Mouse (Mus musculus) midbrain, embryonic 12.5 days (tissue): Measurements from ENCODE around the gene Stat4. TPM values are rescaled to one million over a fixed set of nuclear protein-coding genes. Genes with fewer than 3 reads are reported as not detected.

Experiments
- ATAC-seq: fragments of 200-750 bp; cut with Nextera tagmentation; 2 replicates; pipeline ENCODE4 v1.8.0; 2017; ENCODE audit warnings: low read depth, moderate TSS enrichment, moderate library complexity; ENCODE audit not compliant: low FRiP score
- H3K27ac ChIP-seq: fragments of 300-500 bp; sonication (generic); replicated peaks from 2 replicates; pipeline ENCODE4 v1.5.1; 2016; ENCODE audit warnings: mild to moderate bottlenecking
- H3K27me3 ChIP-seq: fragments of 300-500 bp; sonication (generic); 2 replicates; pipeline ENCODE4 v1.6.1; 2016; ENCODE audit warnings: mild to moderate bottlenecking
- H3K36me3 ChIP-seq: fragments of 300-500 bp; sonication (generic); 2 replicates; pipeline ENCODE4 v1.6.1; 2016
- H3K4me1 ChIP-seq: fragments of 300-500 bp; sonication (generic); 2 replicates; pipeline ENCODE4 v1.6.1; 2016
- H3K4me2 ChIP-seq: fragments of 300-500 bp; sonication (generic); replicated peaks from 2 replicates; pipeline ENCODE4 v1.6.1; 2016; ENCODE audit warnings: mild to moderate bottlenecking, moderate library complexity
- H3K4me3 ChIP-seq: fragments of 300-500 bp; sonication (generic); 2 replicates; pipeline ENCODE4 v1.5.1; 2016; ENCODE audit warnings: mild to moderate bottlenecking
- H3K9ac ChIP-seq: fragments of 300-500 bp; sonication (generic); replicated peaks from 2 replicates; pipeline ENCODE4 v1.6.1; 2016; ENCODE audit warnings: mild to moderate bottlenecking, moderate library complexity
- H3K9me3 ChIP-seq: fragments of 300-500 bp; sonication (generic); 2 replicates; pipeline ENCODE4 v1.6.1; 2016; ENCODE audit warnings: mild to moderate bottlenecking
- WGBS: fragments of 180-500 bp; shearing (Covaris S2); methylation state at CpG from one replicate; pipeline ENCODE4 v1.1.7; 2016; 5-methylcytosine and 5-hydroxymethylcytosine counted together
- polyA plus RNA-seq: library from polyadenylated mRNA; unstranded; fragments of >200 nt; fragmentation: Nextera tagmentation; extraction: Ambion mirVana; gene quantifications from 2 replicates; pipeline ENCODE4 v1.2.1, GENCODE M21; 2016

Gene Stat4
- polyA plus RNA-seq, 1 experiment from 2014 or later = 3.1 TPM

GRCm38 (mm10) chr1:51998542-51998941 is 11.6 kb downstream of the Stat4 start:
- peaks cover 5% of the 10 kb centered on the region; the same call in 1 of the 2 replicates for H3K4me1 ChIP-seq

GRCm38 (mm10) chr1:52004096-52004495 is 17.1 kb downstream of the Stat4 start:
- Histone ChIP-seq H3K4me3 (no peak overlapping the region), H3K4me1 (peaks cover 10% of the 10 kb centered on the region), H3K27me3 (peaks cover 13% of the 10 kb centered on the region; the same call in 1 of the 2 replicates), H3K9ac (no peak overlapping the region), H3K27ac (no peak overlapping the region), H3K36me3 (no peaks in the 10 kb centered on the region), H3K9me3 (no peaks in the 10 kb centered on the region), H3K4me2 (no peak overlapping the region)
- 31% methylated on average over 8 of the region's 8 CpGs for WGBS
- ATAC-seq = peak; percentile 63; the same call in 1 of the 2 replicates

More at GRCm38 (mm10) chr1:51998542-51998941, 11.6 kb downstream of the Stat4 start:
- no peaks in the 10 kb centered on the region for H3K9me3 ChIP-seq
- H3K27ac ChIP-seq = no peak overlapping the region
- no peak overlapping the region for H3K4me3 ChIP-seq
- ATAC-seq = no peak
- no peaks in the 10 kb centered on the region for H3K36me3 ChIP-seq
- H3K4me2 ChIP-seq = no peak overlapping the region
- 59% methylated on average over 5 of the region's 5 CpGs for WGBS
- no peaks in the 10 kb centered on the region for H3K27me3 ChIP-seq
- no peak overlapping the region for H3K9ac ChIP-seq

DNA sequence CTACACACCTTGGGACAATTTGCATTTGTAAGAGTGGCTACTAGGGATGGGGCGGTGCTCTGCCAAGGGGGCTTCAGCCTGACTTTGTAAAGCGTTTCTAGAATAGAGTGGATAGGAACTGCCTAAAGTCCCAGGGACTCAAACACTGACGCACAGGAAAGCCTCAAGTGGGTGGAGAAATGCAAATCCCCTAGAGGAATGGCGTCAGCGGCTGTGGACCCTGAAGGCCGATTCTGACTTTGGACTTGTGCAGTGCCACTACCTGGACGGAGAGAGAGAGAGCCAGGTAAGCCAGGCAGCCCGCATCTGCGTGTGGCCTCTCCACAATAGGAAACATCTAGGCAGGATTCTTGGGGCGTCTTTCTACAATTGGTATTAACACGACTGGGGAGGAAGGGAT is 21.5 kb downstream of the Stat4 start:
- peak; percentile 19; the same call in 1 of the 2 replicates for ATAC-seq
- peaks cover 10% of the 10 kb centered on the region for H3K4me1 ChIP-seq
- H3K27me3 ChIP-seq = peaks cover 17% of the 10 kb centered on the region; the same call in 1 of the 2 replicates
- 2% methylated on average over 11 of the region's 11 CpGs for WGBS
- no peak overlapping the region for H3K9ac ChIP-seq
- peak overlapping the region; percentile 30 for H3K4me3 ChIP-seq
- H3K27ac ChIP-seq = no peak overlapping the region
- peak overlapping the region; percentile 54 for H3K4me2 ChIP-seq
- no peaks in the 10 kb centered on the region for H3K9me3 ChIP-seq
- H3K36me3 ChIP-seq = no peaks in the 10 kb centered on the region

DNA sequence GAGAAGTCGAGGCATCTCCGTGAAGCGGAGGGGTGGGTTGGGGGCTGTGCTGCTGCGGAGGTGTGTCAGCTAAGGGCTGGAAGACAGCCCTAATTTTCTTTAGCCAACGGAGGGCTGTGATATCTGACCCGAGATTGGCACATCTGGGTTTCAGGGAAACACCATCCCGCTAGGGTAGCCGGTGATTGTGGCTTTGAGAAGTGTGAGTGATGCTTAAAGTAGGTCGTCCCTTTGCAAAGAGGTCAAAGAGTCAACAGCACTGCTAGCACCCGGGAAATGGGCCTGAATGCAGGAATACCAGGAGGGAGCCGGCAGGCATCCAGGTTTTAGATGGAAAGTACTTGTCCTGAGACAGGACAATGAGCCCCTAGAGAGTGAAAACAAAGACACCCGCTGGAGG is 22.0 kb downstream of the Stat4 start:
- Histone ChIP-seq H3K27me3 (peaks cover 17% of the 10 kb centered on the region; the same call in 1 of the 2 replicates), H3K4me2 (peak overlapping the region; percentile 54), H3K9ac (no peak overlapping the region), H3K4me1 (peaks cover 10% of the 10 kb centered on the region), H3K27ac (no peak overlapping the region), H3K9me3 (no peaks in the 10 kb centered on the region), H3K4me3 (peak overlapping the region; percentile 30), H3K36me3 (no peaks in the 10 kb centered on the region)
- ATAC-seq = no peak
- 1% methylated on average over 12 of the region's 12 CpGs for WGBS

DNA sequence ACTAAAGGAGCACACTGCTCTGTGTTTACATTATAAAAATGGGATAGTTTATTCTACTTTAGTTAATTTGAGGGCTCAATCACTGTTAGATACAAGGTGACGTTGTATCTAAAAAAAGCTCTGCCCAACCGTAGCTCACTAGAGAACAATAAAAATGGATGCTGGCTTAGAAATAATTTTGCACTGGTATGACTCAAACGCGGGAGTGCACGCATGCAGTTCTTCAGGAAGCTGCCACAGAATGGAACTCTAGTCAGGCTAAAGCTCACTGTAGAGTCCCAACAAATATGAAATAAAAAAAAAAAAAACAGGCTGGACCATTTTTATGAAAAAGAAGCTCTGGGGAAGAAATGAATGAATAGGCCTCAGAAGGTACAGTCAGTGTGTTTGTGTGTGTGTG is 23.8 kb downstream of the Stat4 start:
- no peak for ATAC-seq
- H3K27ac ChIP-seq = no peak overlapping the region
- H3K9ac ChIP-seq = no peak overlapping the region
- peaks cover 10% of the 10 kb centered on the region for H3K4me1 ChIP-seq
- 90% methylated on average over 5 of the region's 5 CpGs for WGBS
- H3K36me3 ChIP-seq = no peaks in the 10 kb centered on the region
- H3K27me3 ChIP-seq = peaks cover 17% of the 10 kb centered on the region; the same call in 1 of the 2 replicates
- no peak overlapping the region for H3K4me3 ChIP-seq
- no peak overlapping the region for H3K4me2 ChIP-seq
- H3K9me3 ChIP-seq = no peaks in the 10 kb centered on the region

DNA sequence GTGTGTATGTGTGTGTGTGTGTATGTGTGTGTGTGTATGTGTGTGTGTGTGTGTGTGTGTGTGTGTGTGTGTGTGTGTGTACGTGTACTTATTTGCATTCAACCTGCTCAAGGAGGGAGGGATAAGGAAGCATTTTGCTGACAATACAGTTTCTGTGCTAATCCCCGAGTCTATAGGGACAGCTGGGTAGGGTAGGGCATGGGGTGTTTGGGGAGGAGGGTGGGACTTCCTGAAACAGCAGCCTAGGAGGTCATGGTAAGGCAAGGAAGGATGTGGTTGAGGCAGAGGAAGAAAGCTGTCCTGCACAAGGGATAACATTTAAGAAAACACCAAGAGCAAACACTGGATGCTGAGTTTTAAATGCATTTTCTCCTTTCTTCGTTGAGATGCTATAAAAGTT is 24.3 kb downstream of the Stat4 start:
- 60% methylated on average over 3 of the region's 3 CpGs for WGBS
- peaks cover 17% of the 10 kb centered on the region; the same call in 1 of the 2 replicates for H3K27me3 ChIP-seq
- no peak overlapping the region for H3K27ac ChIP-seq
- no peaks in the 10 kb centered on the region for H3K36me3 ChIP-seq
- no peak for ATAC-seq
- no peak overlapping the region for H3K4me2 ChIP-seq
- H3K4me3 ChIP-seq = no peak overlapping the region
- H3K9me3 ChIP-seq = no peaks in the 10 kb centered on the region
- H3K9ac ChIP-seq = no peak overlapping the region
- peaks cover 10% of the 10 kb centered on the region for H3K4me1 ChIP-seq

- H3K27me3 ChIP-seq = peaks cover 15% of the 10 kb centered on the region; the same call in 1 of the 2 replicates
- no peak for ATAC-seq
- H3K36me3 ChIP-seq = no peaks in the 10 kb centered on the region
- no peak overlapping the region for H3K4me2 ChIP-seq
- H3K9ac ChIP-seq = no peak overlapping the region
- peaks cover 10% of the 10 kb centered on the region for H3K4me1 ChIP-seq
- H3K27ac ChIP-seq = no peak overlapping the region
- no peak overlapping the region for H3K4me3 ChIP-seq
- no peaks in the 10 kb centered on the region for H3K9me3 ChIP-seq
These were observed 25.3 kb downstream of the Stat4 start for GRCm38 (mm10) chr1:52012231-52012630.

- no peak overlapping the region for H3K9ac ChIP-seq
- no peaks in the 10 kb centered on the region for H3K9me3 ChIP-seq
- H3K27me3 ChIP-seq = peaks cover 11% of the 10 kb centered on the region; the same call in 1 of the 2 replicates
- no peak overlapping the region for H3K4me2 ChIP-seq
- H3K27ac ChIP-seq = no peak overlapping the region
- WGBS = 88% methylated on average over 7 of the region's 7 CpGs
- no peak overlapping the region for H3K4me3 ChIP-seq
- H3K4me1 ChIP-seq = peaks cover 10% of the 10 kb centered on the region
- H3K36me3 ChIP-seq = no peaks in the 10 kb centered on the region
- ATAC-seq = no peak
These were observed 25.8 kb downstream of the Stat4 start for GRCm38 (mm10) chr1:52012757-52013156.

DNA sequence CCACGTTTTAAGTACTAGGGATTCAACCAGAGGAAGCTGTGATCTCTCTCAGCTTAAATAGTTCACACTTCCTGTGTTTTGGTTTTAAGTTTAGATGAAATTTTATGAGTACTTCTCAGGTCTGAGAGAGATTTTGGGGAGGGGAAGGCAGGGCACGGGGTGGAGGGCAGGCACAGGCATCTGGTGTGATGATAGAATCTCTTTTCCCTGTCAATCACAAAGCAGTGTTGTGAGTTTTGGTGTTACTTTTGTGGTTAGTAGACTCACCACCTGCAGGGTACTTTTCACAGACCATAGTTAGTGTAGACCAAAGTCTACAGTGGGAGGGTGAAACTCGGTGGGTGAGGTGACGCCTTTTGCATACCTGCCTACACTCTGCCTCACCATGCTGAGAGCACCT is 32.7 kb downstream of the Stat4 start:
- Histone ChIP-seq H3K27me3 (no peaks in the 10 kb centered on the region), H3K27ac (no peak overlapping the region), H3K4me1 (no peaks in the 10 kb centered on the region), H3K4me3 (no peak overlapping the region), H3K4me2 (no peak overlapping the region), H3K36me3 (no peaks in the 10 kb centered on the region), H3K9ac (no peak overlapping the region), H3K9me3 (no peaks in the 10 kb centered on the region)
- ATAC-seq = no peak
- 84% methylated on average over 4 of the region's 4 CpGs for WGBS

GRCm38 (mm10) chr1:52021936-52022725 is 35.2 kb downstream of the Stat4 start:
- no peaks in the 10 kb centered on the region for H3K4me1 ChIP-seq
- H3K4me2 ChIP-seq = no peak overlapping the region
- no peak for ATAC-seq
- no peak overlapping the region for H3K27ac ChIP-seq
- H3K36me3 ChIP-seq = no peaks in the 10 kb centered on the region
- no peaks in the 10 kb centered on the region for H3K9me3 ChIP-seq
- WGBS = 93% methylated on average over 4 of the region's 4 CpGs
- H3K27me3 ChIP-seq = no peaks in the 10 kb centered on the region
- H3K4me3 ChIP-seq = no peak overlapping the region
- no peak overlapping the region for H3K9ac ChIP-seq

DNA sequence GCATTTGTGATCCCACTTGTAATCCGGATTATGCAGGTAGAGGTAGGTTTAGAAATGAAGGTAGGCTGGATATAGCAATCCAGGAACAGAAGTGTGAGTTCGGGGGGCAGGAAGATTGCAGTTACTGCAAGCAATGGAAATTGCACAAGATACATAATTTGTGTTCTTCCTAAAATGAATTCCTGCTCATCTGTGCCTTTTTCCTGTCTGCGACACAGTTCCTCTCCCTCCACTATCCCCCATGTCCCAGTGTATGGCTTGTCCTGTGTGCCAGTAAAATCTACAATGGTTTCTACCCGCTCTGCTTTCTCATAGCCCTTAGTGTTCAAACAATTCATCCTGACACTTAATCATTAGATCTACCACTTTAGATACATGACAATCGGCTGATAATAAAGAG is 41.7 kb downstream of the Stat4 start:
- Histone ChIP-seq H3K9me3 (no peaks in the 10 kb centered on the region), H3K4me1 (no peaks in the 10 kb centered on the region), H3K27ac (no peak overlapping the region), H3K4me3 (no peak overlapping the region), H3K9ac (no peak overlapping the region), H3K4me2 (no peak overlapping the region), H3K27me3 (no peaks in the 10 kb centered on the region), H3K36me3 (no peaks in the 10 kb centered on the region)
- WGBS = 88% methylated on average over 5 of the region's 5 CpGs
- no peak for ATAC-seq

DNA sequence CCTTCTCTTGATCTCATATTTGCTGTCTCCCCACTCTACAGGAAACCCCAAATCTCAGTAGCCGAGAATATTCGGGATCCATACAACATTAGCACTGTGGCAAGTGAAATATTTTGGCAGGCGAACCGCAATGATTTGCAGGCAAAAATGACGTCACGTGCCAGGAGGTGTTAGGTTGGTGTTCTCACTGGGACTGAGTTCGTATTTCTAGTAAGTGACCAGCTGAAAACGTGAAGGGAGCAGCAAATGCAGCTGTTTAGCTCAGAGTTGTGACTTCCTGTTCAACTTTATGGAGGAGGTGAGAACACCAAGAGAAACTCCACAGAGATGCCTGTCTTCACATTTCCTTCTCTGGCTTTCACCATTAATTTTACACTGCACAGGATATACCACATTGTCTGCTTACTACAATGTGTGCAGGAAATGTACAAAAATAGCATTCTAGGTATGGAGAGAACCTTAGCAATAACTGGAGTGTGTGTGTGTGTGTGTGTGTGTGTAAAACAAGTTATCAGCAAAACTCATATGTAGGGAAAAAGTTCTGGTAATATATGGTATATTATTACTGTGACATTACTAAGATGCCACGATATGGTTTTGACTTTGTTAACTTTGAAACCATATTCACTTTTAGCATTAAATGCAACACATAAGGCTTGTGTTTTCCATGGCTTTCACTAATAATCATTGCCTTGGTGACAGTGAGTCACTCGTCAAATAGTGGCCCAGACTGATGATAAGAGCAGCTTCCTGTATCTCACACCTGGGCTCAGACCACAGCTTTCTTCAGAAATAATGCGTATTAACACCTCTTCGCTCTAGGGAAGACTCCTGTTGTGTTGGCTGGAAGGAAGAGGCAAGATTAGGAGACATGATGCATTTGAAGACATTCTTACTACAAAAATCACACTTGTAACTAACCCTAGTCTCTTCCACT is 48.1 kb downstream of the Stat4 start:
- Histone ChIP-seq H3K4me3 (no peak overlapping the region), H3K9me3 (no peaks in the 10 kb centered on the region), H3K36me3 (no peaks in the 10 kb centered on the region), H3K9ac (no peak overlapping the region), H3K27ac (no peak overlapping the region), H3K27me3 (no peaks in the 10 kb centered on the region), H3K4me2 (no peak overlapping the region), H3K4me1 (0 out of 2 replicates have a peak, but pooled peaks cover 4% of the 10 kb centered on the region)
- ATAC-seq = no peak
- 89% methylated on average over 12 of the region's 12 CpGs for WGBS
